Mouse (Mus musculus) mesoderm, embryonic 11.5 days (tissue): ENCODE measurements around the gene Gm5795.
"Not testable (repeated sequence)": the region's sequence is repeated elsewhere in the genome, so short reads cannot be mapped to it uniquely, and the experiment has no call there.

Experiments
- DNase-seq: peaks from one replicate; pipeline ENCODE4 v3.0.0-alpha.2; 2012; ENCODE audit warnings: low read depth, low spot score

Gm5795 gene

GRCm38 (mm10) chr14:3187955-3188354 is at the start of gene Gm5795:
Gene Gm5795, plus strand, starts transcription at chr14:3188255.
- not testable (repeated sequence) for DNase-seq

GRCm38 (mm10) chr14:3208272-3209152 is 20.5 kb downstream of the Gm5795 start, which contains the start of gene D830030K20Rik:
Gene D830030K20Rik, plus strand, starts transcription at chr14:3208488.
- peak; percentile 0 for DNase-seq

- DNase-seq, result peak; percentile 0
Observed at GRCm38 (mm10) chr14:3209367-3209766, 21.3 kb downstream of the Gm5795 start.
